Comparison of ENCODE assay signal across 17 mouse cellular contexts in the genomic region with DNA sequence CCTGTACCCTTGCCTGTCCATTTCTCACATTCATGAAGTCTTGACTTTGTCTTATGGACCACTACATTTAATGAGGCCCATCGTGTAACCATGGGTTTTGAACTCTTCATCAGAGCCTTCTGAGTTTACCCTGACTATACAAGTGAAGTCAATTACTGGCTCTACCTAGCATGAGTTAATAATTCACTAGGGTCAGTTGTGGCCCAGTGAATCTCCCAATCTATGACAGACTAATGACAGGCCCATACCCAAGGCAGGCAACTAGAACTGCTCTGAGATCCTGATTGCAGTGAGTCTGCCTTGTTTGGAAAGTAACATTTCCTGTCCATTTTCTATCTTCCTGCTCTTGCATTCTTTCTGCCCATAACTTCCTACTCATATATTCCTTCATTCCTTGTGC.
"Had no signal": no experiment of that assay in that cellular context is flagged by ENCODE, and none has a peak within 500 bp of the region (broad histone marks: within the 10 kb centered on the region; RNA-seq: fewer than 3 reads in every experiment).

No protein-coding gene starts in this region.

- H3K4me1 ChIP-seq: lung, embryonic 15.5 days; midbrain, embryonic 12.5 days; neural tube, embryonic 12.5 days; stomach, embryonic 15.5 days had no signal

- ATAC-seq: liver, postnatal 0 days; lung, postnatal 0 days had no signal

- H3K4me2 ChIP-seq: lung, embryonic 15.5 days; midbrain, embryonic 12.5 days; neural tube, embryonic 12.5 days; stomach, embryonic 15.5 days had no signal

- H3K27me3 ChIP-seq: lung, embryonic 15.5 days; megakaryocyte, embryonic 14.5 days; midbrain, embryonic 12.5 days; neural tube, embryonic 12.5 days; stomach, embryonic 15.5 days had no signal

- H3K9ac ChIP-seq: liver, postnatal 0 days; lung, embryonic 15.5 days; midbrain, embryonic 12.5 days; neural tube, embryonic 12.5 days; stomach, embryonic 15.5 days had no signal

- H3K36me3 ChIP-seq: lung, embryonic 15.5 days; midbrain, embryonic 12.5 days; neural tube, embryonic 12.5 days; stomach, embryonic 15.5 days had no signal

- H3K4me3 ChIP-seq: lung, embryonic 15.5 days; megakaryocyte, embryonic 14.5 days; midbrain, embryonic 12.5 days; neural tube, embryonic 12.5 days; stomach, embryonic 15.5 days had no signal

- H3K27ac ChIP-seq: lung, embryonic 15.5 days; macrophage; midbrain, embryonic 12.5 days; neural tube, embryonic 12.5 days; stomach, embryonic 15.5 days; stomach, postnatal 0 days had no signal

- DNase-seq: liver, postnatal 0 days; lung, adult 2 months; lung, postnatal 14 days; lung, postnatal 36 days; midbrain, embryonic 14.5 days; right cerebral cortex, postnatal 14 days; thymus, adult 2 months; thymus, postnatal 25 days; thymus, postnatal 4 days had no signal

- H3K9me3 ChIP-seq: lung, embryonic 15.5 days; megakaryocyte, embryonic 14.5 days; midbrain, embryonic 12.5 days; neural tube, embryonic 12.5 days; stomach, embryonic 15.5 days had no signal
